Mouse (Mus musculus) intestine, embryonic 16.5 days (tissue): ENCODE data around the gene Abhd14b. TPM values are rescaled to one million over a fixed set of nuclear protein-coding genes. Genes with fewer than 3 reads are reported as not detected.

ENCODE experiments used
- ATAC-seq: fragments of 200-750 bp; cut with Nextera tagmentation; 2 replicates; pipeline ENCODE4 v1.8.0; 2017; ENCODE audit warnings: moderate TSS enrichment, moderate library complexity
- H3K27ac ChIP-seq: fragments of 300-500 bp; sonication (generic); 2 replicates; pipeline ENCODE4 v1.5.1; 2014; ENCODE audit warnings: mild to moderate bottlenecking, low read length
- H3K27me3 ChIP-seq: fragments of 300-500 bp; sonication (generic); replicated peaks from 2 replicates; pipeline ENCODE4 v1.6.1; 2014; ENCODE audit warnings: low read length, control low read depth, mixed read lengths; ENCODE audit not compliant: control insufficient read depth, insufficient read depth
- H3K36me3 ChIP-seq: fragments of 300-500 bp; sonication (generic); 2 replicates; pipeline ENCODE4 v1.6.1; 2014; ENCODE audit warnings: low read length, control low read depth; ENCODE audit not compliant: control insufficient read depth, insufficient read depth
- H3K4me1 ChIP-seq: fragments of 300-500 bp; sonication (generic); 2 replicates; pipeline ENCODE4 v1.6.1; 2014; ENCODE audit warnings: low read length, control low read depth, mixed read lengths; ENCODE audit not compliant: control insufficient read depth, insufficient read depth
- H3K4me2 ChIP-seq: fragments of 300-500 bp; sonication (generic); 2 replicates; pipeline ENCODE4 v1.6.1; 2014; ENCODE audit warnings: low read depth, low read length, control low read depth
- H3K4me3 ChIP-seq: fragments of 300-500 bp; sonication (generic); 2 replicates; pipeline ENCODE4 v1.5.1; 2014; ENCODE audit warnings: mild to moderate bottlenecking, low read length
- H3K9ac ChIP-seq: fragments of 300-500 bp; sonication (generic); 2 replicates; pipeline ENCODE4 v1.6.1; 2014; ENCODE audit warnings: low read depth, low read length
- H3K9me3 ChIP-seq: fragments of 300-500 bp; sonication (generic); 2 replicates; pipeline ENCODE4 v1.6.1; 2016; ENCODE audit warnings: low read length, control low read depth; ENCODE audit not compliant: control insufficient read depth
- WGBS: fragments of 180-500 bp; shearing (Covaris S2); extraction: QIAGEN DNeasy Blood & Tissue Kit; methylation state at CpG from one replicate; pipeline ENCODE4 v1.1.7; 2014; 5-methylcytosine and 5-hydroxymethylcytosine counted together
- polyA plus RNA-seq: library from polyadenylated mRNA; unstranded; fragments of >200 nt; fragmentation: Nextera tagmentation; extraction: Ambion mirVana; gene quantifications from 2 replicates; pipeline ENCODE4 v1.2.1, GENCODE M21; 2015

The Abhd14b gene
- polyA plus RNA-seq, 1 experiment from 2014 or later: 34.3 TPM

GRCm38 (mm10) chr9:106421033-106421864 is 26.0 kb upstream of the Abhd14b start:
- 13% methylated on average over 18 of the region's 18 CpGs for WGBS

DNA sequence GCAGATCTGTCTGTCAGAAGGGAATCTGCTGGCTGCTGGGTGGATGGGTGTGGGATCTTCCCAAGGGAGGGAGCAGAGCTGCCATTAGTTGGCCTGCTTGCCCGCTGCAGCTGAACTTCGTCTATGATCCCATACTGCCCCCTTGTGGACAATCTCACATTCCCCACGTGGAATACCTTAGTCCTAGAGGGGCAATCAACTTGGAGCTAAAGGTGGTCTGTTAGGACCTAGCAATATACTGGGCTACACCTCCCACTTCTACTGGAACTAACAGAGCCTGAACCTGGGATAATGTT is 25.4 kb upstream of the Abhd14b start:
- peak; percentile 77 for ATAC-seq
- Histone ChIP-seq H3K4me1 (peaks cover 20% of the 10 kb centered on the region), H3K9me3 (no peaks in the 10 kb centered on the region), H3K4me2 (peak overlapping the region; percentile 24; the same call in 1 of the 2 replicates), H3K27me3 (peaks cover 4% of the 10 kb centered on the region; the same call in 1 of the 2 replicates), H3K4me3 (no peak overlapping the region), H3K9ac (0 out of 2 replicates have a peak overlapping the region, but pooled peaks have one; percentile 39), H3K36me3 (no peaks in the 10 kb centered on the region), H3K27ac (no peak overlapping the region)
- 0% methylated on average over 3 of the region's 3 CpGs for WGBS

More at GRCm38 (mm10) chr9:106421033-106421864, 26.0 kb upstream of the Abhd14b start:
- Histone ChIP-seq H3K4me2 (peak overlapping the region; percentile 24; the same call in 1 of the 2 replicates), H3K36me3 (no peaks in the 10 kb centered on the region), H3K27me3 (peaks cover 4% of the 10 kb centered on the region; the same call in 1 of the 2 replicates), H3K4me3 (no peak overlapping the region), H3K4me1 (peaks cover 20% of the 10 kb centered on the region), H3K9ac (peak overlapping the region; percentile 39; the same call in 1 of the 2 replicates), H3K27ac (no peak overlapping the region), H3K9me3 (no peaks in the 10 kb centered on the region)
- ATAC-seq: peak; percentile 15; the same call in 1 of the 2 replicates

DNA sequence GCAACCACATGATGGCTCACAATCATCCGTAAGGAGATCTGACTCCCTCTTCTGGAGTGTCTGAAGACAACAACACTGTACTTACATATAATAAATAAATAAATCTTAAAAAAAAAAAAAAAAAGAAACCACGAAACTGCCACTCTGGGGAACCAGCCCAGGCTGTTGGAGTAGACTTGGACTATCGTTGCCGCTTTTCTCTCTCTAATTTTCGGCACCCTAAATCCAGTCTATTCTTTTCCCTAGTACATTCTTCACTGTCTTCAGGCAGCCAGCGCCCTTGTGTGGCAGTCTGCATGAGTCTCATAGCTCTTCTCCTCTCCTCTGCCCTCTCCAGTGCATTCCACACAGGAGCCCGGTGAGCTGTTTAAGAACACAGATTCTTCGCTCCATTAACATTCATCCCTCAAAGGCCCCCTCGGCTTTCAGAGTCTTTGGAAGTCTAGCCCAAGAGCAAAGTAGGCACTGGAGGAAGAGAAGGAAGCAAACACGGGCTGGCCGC is 18.5 kb upstream of the Abhd14b start:
- no peaks in the 10 kb centered on the region for H3K27me3 ChIP-seq
- H3K36me3 ChIP-seq: 0 out of 2 replicates have a peak, but pooled peaks cover 8% of the 10 kb centered on the region
- no peaks in the 10 kb centered on the region for H3K9me3 ChIP-seq
- peak overlapping the region; percentile 89 for H3K4me3 ChIP-seq
- H3K4me2 ChIP-seq: peak overlapping the region; percentile 82
- peak overlapping the region; percentile 77 for H3K9ac ChIP-seq
- H3K4me1 ChIP-seq: peaks cover 30% of the 10 kb centered on the region
- 13% methylated on average over 11 of the region's 11 CpGs for WGBS
- peak; percentile 41; the same call in 1 of the 2 replicates for ATAC-seq
- peak overlapping the region; percentile 96 for H3K27ac ChIP-seq

- peak within 1 kb of the TSS; percentile 96 for H3K9ac ChIP-seq
- peaks cover 30% of the 10 kb centered on the region for H3K4me1 ChIP-seq
- no peaks in the 10 kb centered on the region for H3K9me3 ChIP-seq
- peak within 1 kb of the TSS; percentile 89 for H3K4me3 ChIP-seq
- H3K36me3 ChIP-seq: 0 out of 2 replicates have a peak, but pooled peaks cover 8% of the 10 kb centered on the region
- peak; percentile 87 for ATAC-seq
- under 1% methylated on average over 55 of the region's 55 CpGs for WGBS
- H3K27ac ChIP-seq: peak within 1 kb of the TSS; percentile 96
- no peaks in the 10 kb centered on the region for H3K27me3 ChIP-seq
- H3K4me2 ChIP-seq: peak within 1 kb of the TSS; percentile 82
Observed at GRCm38 (mm10) chr9:106429221-106430014, 17.8 kb upstream of the Abhd14b start, which contains the start of gene Rpl29. Gene Rpl29 (plus strand): TSS chr9:106429454.

GRCm38 (mm10) chr9:106430015-106430264 is 17.3 kb upstream of the Abhd14b start:
- Histone ChIP-seq H3K27ac (peak overlapping the region; percentile 82), H3K4me1 (peaks cover 30% of the 10 kb centered on the region), H3K4me2 (peak overlapping the region; percentile 82), H3K9ac (peak overlapping the region; percentile 96), H3K36me3 (0 out of 2 replicates have a peak, but pooled peaks cover 8% of the 10 kb centered on the region), H3K4me3 (peak overlapping the region; percentile 89), H3K27me3 (no peaks in the 10 kb centered on the region), H3K9me3 (no peaks in the 10 kb centered on the region)
- ATAC-seq: no peak
- 1% methylated on average over 4 of the region's 4 CpGs for WGBS

GRCm38 (mm10) chr9:106433389-106433788 is 13.9 kb upstream of the Abhd14b start:
- no peak for ATAC-seq
- 67% methylated on average over 7 of the region's 7 CpGs for WGBS
- no peak overlapping the region for H3K4me3 ChIP-seq

GRCm38 (mm10) chr9:106436566-106436965 is 10.7 kb upstream of the Abhd14b start:
- 75% methylated on average over 9 of the region's 9 CpGs for WGBS
- peaks cover 40% of the 10 kb centered on the region for H3K4me1 ChIP-seq
- H3K36me3 ChIP-seq: 0 out of 2 replicates have a peak, but pooled peaks cover 8% of the 10 kb centered on the region
- H3K4me3 ChIP-seq: no peak overlapping the region
- no peaks in the 10 kb centered on the region for H3K27me3 ChIP-seq
- no peak for ATAC-seq
- H3K27ac ChIP-seq: no peak overlapping the region
- peak overlapping the region; percentile 35 for H3K9ac ChIP-seq
- no peak overlapping the region for H3K4me2 ChIP-seq
- H3K9me3 ChIP-seq: no peaks in the 10 kb centered on the region

More at GRCm38 (mm10) chr9:106433389-106433788, 13.9 kb upstream of the Abhd14b start:
- Histone ChIP-seq H3K27me3 (no peaks in the 10 kb centered on the region), H3K4me2 (no peak overlapping the region), H3K36me3 (0 out of 2 replicates have a peak, but pooled peaks cover 8% of the 10 kb centered on the region), H3K27ac (0 out of 2 replicates have a peak overlapping the region, but pooled peaks have one; percentile 30), H3K4me1 (peaks cover 45% of the 10 kb centered on the region), H3K9ac (peak overlapping the region; percentile 35; the same call in 1 of the 2 replicates), H3K9me3 (no peaks in the 10 kb centered on the region)

GRCm38 (mm10) chr9:106442680-106443079 is 4.6 kb upstream of the Abhd14b start:
- H3K36me3 ChIP-seq: no peaks in the 10 kb centered on the region
- 77% methylated on average over 5 of the region's 5 CpGs for WGBS

DNA sequence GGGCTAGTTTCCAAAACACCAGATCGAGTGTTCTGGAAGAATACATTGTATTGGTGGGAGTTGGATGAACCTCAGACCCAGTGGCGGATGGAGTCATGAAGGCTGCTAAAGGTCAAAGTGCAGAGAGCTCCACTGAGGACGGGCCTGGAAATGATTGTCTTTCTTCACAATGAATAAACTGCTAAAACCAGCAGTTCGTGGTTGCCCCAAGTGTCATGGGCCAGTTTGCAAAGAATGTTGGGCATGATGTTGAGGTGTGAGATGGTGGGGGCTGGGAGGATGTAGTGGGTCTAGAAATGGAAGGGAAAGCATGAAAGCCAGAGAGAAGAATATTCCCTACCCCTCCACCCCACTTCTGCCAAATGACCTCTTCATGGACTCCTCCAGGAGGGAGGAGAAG is 2.4 kb upstream of the Abhd14b start:
- Histone ChIP-seq H3K4me1 (peaks cover 34% of the 10 kb centered on the region), H3K9me3 (no peaks in the 10 kb centered on the region), H3K4me2 (no peak overlapping the region), H3K36me3 (no peaks in the 10 kb centered on the region), H3K4me3 (no peak overlapping the region), H3K27me3 (no peaks in the 10 kb centered on the region), H3K9ac (no peak overlapping the region), H3K27ac (no peak overlapping the region)
- no peak for ATAC-seq
- WGBS: 60% methylated on average over 4 of the region's 4 CpGs

More at GRCm38 (mm10) chr9:106442680-106443079, 4.6 kb upstream of the Abhd14b start:
- Histone ChIP-seq H3K27ac (no peak overlapping the region), H3K4me2 (no peak overlapping the region), H3K4me1 (peaks cover 25% of the 10 kb centered on the region), H3K9ac (no peak overlapping the region), H3K27me3 (no peaks in the 10 kb centered on the region), H3K4me3 (no peak overlapping the region), H3K9me3 (no peaks in the 10 kb centered on the region)
- ATAC-seq: no peak
